Mouse (Mus musculus) heart, adult 18-20 months (tissue): Measurements from ENCODE around the gene Tubb1. TPM values are rescaled to one million over a fixed set of nuclear protein-coding genes. Genes with fewer than 3 reads are reported as not detected.
A peak's percentile ranks its signal among the peaks of the same experiment; 100 is the strongest.

Experiments used
- DNase-seq, 2 experiments: peaks; one replicate each; pipeline ENCODE4 v3.0.0; 2021 to 2022; ENCODE audit warnings: mixed read lengths in 1 of 2
- total RNA-seq, 2 experiments: library from RNA; stranded (reverse); gene quantifications; 2 replicates each; pipeline ENCODE4 v1.2.3; 2021

Gene Tubb1
- total RNA-seq, 2 experiments from 2014 or later = 3.5 to 4.5 TPM

- no peak for DNase-seq
Measured at GRCm38 (mm10) chr2:174443046-174443445, 7.4 kb upstream of the Tubb1 start.

GRCm38 (mm10) chr2:174444359-174444758, 6.1 kb upstream of the Tubb1 start:
- no peak for DNase-seq

- no peak for DNase-seq
Measured at GRCm38 (mm10) chr2:174445018-174445417, 5.5 kb upstream of the Tubb1 start.

GRCm38 (mm10) chr2:174446492-174446891, 4.0 kb upstream of the Tubb1 start:
- no peak for DNase-seq

- DNase-seq = no peak
Measured at GRCm38 (mm10) chr2:174446905-174447304, 3.6 kb upstream of the Tubb1 start.

- DNase-seq = no peak
Measured at GRCm38 (mm10) chr2:174448405-174448804, 2.1 kb upstream of the Tubb1 start.

GRCm38 (mm10) chr2:174453681-174454080, 3.2 kb downstream of the Tubb1 start:
- DNase-seq = peak in 1 of 2 experiments; percentile 24

- no peak for DNase-seq
Measured at GRCm38 (mm10) chr2:174459365-174459764, 8.9 kb downstream of the Tubb1 start.

GRCm38 (mm10) chr2:174463370-174463769, 12.9 kb downstream of the Tubb1 start:
- peak in 1 of 2 experiments; percentile 55 for DNase-seq

- DNase-seq = peak; percentile 96 to 98
Measured at GRCm38 (mm10) chr2:174463789-174464523, 13.5 kb downstream of the Tubb1 start, which contains the start of gene Atp5e. TSS of gene Atp5e (minus strand) at chr2:174464105.

GRCm38 (mm10) chr2:174470333-174470732, 19.8 kb downstream of the Tubb1 start:
- no peak for DNase-seq

GRCm38 (mm10) chr2:174470786-174471405, 20.4 kb downstream of the Tubb1 start:
- DNase-seq = no peak

- DNase-seq = no peak
Measured at GRCm38 (mm10) chr2:174472407-174472806, 21.9 kb downstream of the Tubb1 start.

- peak; percentile 99 for DNase-seq
Measured at GRCm38 (mm10) chr2:174472818-174473549, 22.5 kb downstream of the Tubb1 start, which contains the start of gene Prelid3b. TSS of gene Prelid3b (minus strand) at chr2:174473081.

GRCm38 (mm10) chr2:174473550-174473927, 23.0 kb downstream of the Tubb1 start:
- DNase-seq = no peak

- DNase-seq = no peak
Measured at GRCm38 (mm10) chr2:174477543-174478319, 27.2 kb downstream of the Tubb1 start.

GRCm38 (mm10) chr2:174478746-174479145, 28.3 kb downstream of the Tubb1 start:
- no peak for DNase-seq

- DNase-seq = no peak
Measured at GRCm38 (mm10) chr2:174487005-174487404, 36.5 kb downstream of the Tubb1 start.

GRCm38 (mm10) chr2:174492858-174493257, 42.4 kb downstream of the Tubb1 start:
- DNase-seq = peak; percentile 34

GRCm38 (mm10) chr2:174500814-174501503, 50.5 kb downstream of the Tubb1 start:
- no peak for DNase-seq

GRCm38 (mm10) chr2:174501517-174501916, 51.0 kb downstream of the Tubb1 start:
- no peak for DNase-seq
